Mouse (Mus musculus): ENCODE measurements around the gene Zc3h12a. TPM values are rescaled to one million over a fixed set of nuclear protein-coding genes. Genes with fewer than 3 reads are reported as not detected.

The Zc3h12a gene
- total RNA-seq, 2 experiments from 2014 or later, result 0.79 to 1.00 TPM

DNA sequence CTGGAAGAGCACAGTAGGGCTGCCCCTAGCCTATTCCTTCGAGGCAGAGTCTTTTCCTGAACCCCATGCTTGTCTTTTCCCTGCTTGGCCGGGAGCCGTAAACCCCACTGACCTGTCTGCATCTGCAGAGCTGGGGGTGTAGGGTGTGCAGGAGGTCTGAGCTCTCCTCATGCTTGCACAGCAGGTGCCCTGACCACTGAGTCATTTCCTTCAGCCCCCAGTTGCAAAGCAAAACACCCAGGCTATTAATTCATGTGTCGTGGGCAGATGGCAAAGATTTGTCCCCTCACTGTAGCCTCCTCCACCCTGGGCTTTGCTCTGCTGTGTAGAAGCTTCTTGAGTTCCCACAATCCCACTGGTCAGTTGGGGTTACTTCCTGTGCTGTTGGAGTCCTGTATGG is 30.2 kb downstream of the Zc3h12a start:
- Histone ChIP-seq H3K4me3 (no peak overlapping the region), H3K27ac (no peak overlapping the region)
- no peak for DNase-seq (ENCODE audit: extremely low spot score in 1 of 2, low spot score in 2 of 2)
- TF ChIP-seq CTCF (IDR thresholded peaks at IDR 0.05), result no peak
- intact Hi-C loops (cut with DNase I), result no loop called here

DNA sequence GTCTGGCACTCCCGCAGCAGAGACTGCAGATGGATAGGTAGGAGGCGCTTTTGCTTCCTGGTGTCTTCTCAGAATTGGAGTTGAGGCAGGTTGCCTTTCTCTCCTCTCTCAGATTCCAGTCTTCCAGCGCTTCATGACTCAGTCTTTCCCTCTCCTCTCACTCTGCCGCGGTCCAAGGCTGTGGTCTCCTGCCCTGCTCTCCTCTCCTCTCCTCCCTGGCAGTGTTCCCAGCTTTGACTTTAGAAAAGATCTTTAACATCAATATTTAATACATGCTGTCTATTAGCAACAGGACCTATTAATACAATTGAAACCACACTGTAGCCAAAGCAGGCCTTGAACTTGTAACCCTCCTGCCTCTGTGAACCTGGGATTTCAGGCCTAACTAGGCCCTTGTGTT is 31.6 kb downstream of the Zc3h12a start:
- intact Hi-C loops (cut with DNase I), result no loop called here
- no peak for TF ChIP-seq CTCF (IDR thresholded peaks at IDR 0.05)
- H3K27ac ChIP-seq, result no peak overlapping the region
- no peak for DNase-seq (ENCODE audit: extremely low spot score in 1 of 2, low spot score in 2 of 2)
- H3K4me3 ChIP-seq, result no peak overlapping the region

DNA sequence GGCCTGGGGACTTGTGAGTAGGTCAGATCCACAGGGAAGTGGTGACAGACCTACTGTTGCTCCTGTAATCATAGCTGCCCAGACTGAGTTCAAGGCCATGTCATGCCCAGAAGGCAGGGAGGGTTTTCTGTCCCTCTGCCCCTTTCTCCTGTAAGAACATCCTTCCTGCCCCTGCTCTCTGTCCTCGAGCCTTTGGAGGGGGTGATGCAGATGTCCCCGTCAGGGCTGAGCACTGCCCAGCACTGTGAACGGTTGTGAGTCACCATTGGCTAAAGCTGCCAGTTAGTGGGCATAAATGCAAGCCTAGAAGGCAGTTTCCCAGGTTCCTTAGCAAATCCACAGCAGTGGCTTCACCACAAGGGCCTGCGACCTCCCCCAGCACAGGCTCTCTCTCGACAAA is 34.6 kb downstream of the Zc3h12a start:
- H3K4me3 ChIP-seq, result no peak overlapping the region
- H3K27ac ChIP-seq, result no peak overlapping the region
- intact Hi-C loops (cut with DNase I), result no loop called here
- no peak for DNase-seq (ENCODE audit: extremely low spot score in 1 of 2, low spot score in 2 of 2)
- TF ChIP-seq CTCF (IDR thresholded peaks at IDR 0.05), result no peak

DNA sequence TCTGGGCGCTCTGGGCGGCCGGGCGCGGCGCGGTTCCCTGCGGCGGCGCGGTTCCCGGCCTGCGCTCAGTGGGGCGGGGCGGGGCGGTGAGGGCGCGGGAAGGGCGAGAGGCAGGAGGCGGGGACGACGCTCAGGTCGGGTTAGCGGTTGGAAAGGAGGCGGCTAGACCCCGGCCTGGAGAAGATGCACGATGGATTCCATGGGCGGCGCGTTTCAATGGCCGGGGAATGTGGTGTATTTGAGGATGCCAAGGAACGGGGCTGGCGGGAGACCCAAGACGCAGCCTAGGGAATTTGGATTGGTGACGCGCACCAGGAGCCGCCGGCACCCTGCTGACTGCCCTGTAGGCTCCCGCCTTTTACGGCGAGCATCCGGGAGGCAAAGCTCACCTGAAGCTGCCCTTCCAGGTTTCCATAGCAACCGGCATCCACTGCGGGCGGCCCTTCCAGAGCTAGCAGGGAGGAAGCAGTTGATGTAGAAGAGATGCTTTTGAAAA is 42.2 kb downstream of the Zc3h12a start:
- intact Hi-C loops (cut with DNase I), result loop anchor here (1.0 kb wide), 1 partner anchor 19 kb away; the partner anchor contains the start of gene Snip1
- peak; percentile 68 to 74 for DNase-seq (ENCODE audit: extremely low spot score in 1 of 2, low spot score in 2 of 2)
- TF ChIP-seq CTCF (IDR thresholded peaks at IDR 0.05), result no peak
- Histone ChIP-seq H3K27ac (peak overlapping the region; percentile 94), H3K4me3 (peak overlapping the region; percentile 61)

DNA sequence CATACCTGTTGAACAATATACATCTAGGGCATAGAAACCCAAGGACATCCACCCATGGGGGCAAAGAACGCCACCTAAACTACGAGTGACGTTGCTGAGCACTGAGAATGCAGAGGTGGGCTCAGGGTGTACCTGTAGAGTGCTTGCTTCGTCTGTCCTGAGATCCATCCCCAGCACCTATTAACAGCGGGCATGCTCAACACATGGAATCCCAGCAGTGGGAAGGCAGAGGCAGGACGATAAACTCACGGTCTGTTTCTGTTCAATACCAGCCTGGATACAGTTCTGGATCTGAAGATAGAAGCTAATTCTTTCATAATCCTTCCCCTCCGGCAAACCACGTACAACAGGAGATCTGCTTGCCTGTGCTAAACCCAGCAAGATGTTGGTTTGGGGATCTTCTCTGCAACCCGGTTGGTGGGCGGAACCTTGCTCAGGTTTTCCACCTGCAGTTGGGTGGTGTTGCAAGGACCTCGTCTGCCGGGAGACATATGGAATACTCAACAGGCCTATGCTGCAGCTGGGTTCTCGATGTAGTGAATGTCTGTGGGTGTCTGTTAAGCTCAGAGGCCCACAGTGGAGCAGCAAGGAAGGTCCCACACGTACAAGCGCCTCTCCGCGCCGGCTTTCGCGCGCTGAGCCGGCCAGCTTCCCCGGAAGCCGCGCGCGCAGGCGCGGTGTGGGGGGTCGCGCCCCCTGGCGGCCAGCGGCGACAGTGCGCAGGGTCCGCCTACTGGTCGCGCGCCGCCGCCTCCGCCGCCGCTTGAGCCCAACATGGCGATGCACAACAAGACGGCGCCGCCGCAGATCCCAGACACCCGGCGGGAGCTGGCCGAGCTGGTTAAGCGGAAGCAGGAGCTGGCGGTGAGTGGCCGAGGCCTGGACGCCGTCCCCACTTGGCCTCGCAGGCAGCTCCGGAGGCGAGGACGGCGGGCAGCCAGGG is 43.0 kb downstream of the Zc3h12a start, which contains the start of gene Meaf6:
Gene Meaf6 (plus strand): TSS at position 732 of the 943 bp plus-strand sequence.
- peak within 1 kb of the TSS; percentile 61 for H3K4me3 ChIP-seq
- TF ChIP-seq CTCF (IDR thresholded peaks at IDR 0.05), result peak; percentile 98
- peak within 1 kb of the TSS; percentile 94 for H3K27ac ChIP-seq
- peak; percentile 92 to 98 for DNase-seq (ENCODE audit: extremely low spot score in 1 of 2, low spot score in 2 of 2)
- intact Hi-C loops (cut with DNase I), result loop anchor here (1.0 kb wide), 1 partner anchor 18 kb away; the partner anchor contains the start of gene Snip1

DNA sequence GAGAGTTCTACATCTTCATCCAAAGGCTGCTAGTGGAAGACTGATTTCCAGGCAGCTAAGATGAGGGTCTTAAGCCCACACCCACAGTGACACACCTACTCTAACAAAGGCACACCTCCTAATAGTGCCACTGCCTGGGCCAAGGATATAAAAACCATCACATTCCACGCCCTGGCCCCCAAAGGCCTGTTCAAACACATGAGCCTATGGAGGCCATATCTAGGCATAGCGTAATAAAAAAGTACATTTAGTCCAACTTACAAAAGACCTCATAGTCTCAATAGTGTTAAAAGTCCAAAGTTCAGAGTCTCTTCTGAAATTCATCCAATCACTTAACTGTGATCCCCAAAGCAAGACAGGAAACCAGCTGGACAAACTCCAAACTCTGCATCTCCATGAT is 48.9 kb downstream of the Zc3h12a start:
- TF ChIP-seq CTCF (IDR thresholded peaks at IDR 0.05), result no peak
- H3K4me3 ChIP-seq, result no peak overlapping the region
- DNase-seq (ENCODE audit: extremely low spot score in 1 of 2, low spot score in 2 of 2), result no peak
- no peak overlapping the region for H3K27ac ChIP-seq
- intact Hi-C loops (cut with DNase I), result no loop called here

DNA sequence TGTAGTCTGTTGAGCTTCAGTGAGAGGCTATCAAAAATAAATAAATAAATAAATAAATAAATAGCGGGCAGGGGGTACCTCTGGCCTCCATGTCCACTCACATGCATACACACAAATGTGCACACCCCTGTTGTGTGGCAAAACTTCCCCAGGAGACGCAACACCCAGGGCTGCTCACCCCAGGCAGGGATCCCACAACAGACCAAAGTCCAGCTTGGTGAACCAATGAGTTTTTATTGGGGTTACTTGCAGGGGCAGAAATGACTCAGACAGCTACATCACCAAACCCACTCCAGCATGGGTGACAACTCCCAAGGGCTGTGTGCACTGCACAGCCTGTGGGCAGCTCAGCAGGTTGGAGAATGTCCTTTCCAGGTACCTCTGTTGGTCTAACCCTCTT is 49.9 kb downstream of the Zc3h12a start:
- DNase-seq (ENCODE audit: extremely low spot score in 1 of 2, low spot score in 2 of 2), result no peak
- no peak for TF ChIP-seq CTCF (IDR thresholded peaks at IDR 0.05)
- H3K4me3 ChIP-seq, result no peak overlapping the region
- H3K27ac ChIP-seq, result no peak overlapping the region
- intact Hi-C loops (cut with DNase I), result no loop called here

Other genes starting within 250 kb of the Zc3h12a start
- 10 to 100 TPM; 60.5 to 69.6 TPM for gene Epha10, start 246.9 kb downstream of the Zc3h12a start, total RNA-seq (2021)
- 10 to 100 TPM; 18.9 to 20.3 TPM for gene 9930104L06Rik, start 190.8 kb downstream of the Zc3h12a start, total RNA-seq (2021)
- gene Cdca8, start 188.5 kb downstream of the Zc3h12a start, total RNA-seq (2021), result 1 to 10 TPM; 1.2 to 1.9 TPM
- gene Rspo1, start 141.4 kb downstream of the Zc3h12a start, total RNA-seq (2021), result 10 to 100 TPM; 17.1 to 21.6 TPM
- 10 to 100 TPM; 61.3 to 65.5 TPM for gene Gnl2, start 111.3 kb downstream of the Zc3h12a start, total RNA-seq (2021)
- gene Dnali1, start 62.1 kb downstream of the Zc3h12a start, total RNA-seq (2021), result under 1 TPM; 0.27 to 0.37 TPM
- 10 to 100 TPM; 15.2 to 16.1 TPM for gene Snip1, start 61.2 kb downstream of the Zc3h12a start, total RNA-seq (2021)
- 100 to 1,000 TPM; 132 to 138 TPM for gene Meaf6, start 42.7 kb downstream of the Zc3h12a start, total RNA-seq (2021)

All from left cerebral cortex, adult 2 months (tissue).